Mouse (Mus musculus) right cerebral cortex, postnatal 4 days (tissue): ENCODE measurements around the gene Vmn1r225.
"Not testable (repeated sequence)": the region's sequence is repeated elsewhere in the genome, so short reads cannot be mapped to it uniquely, and the experiment has no call there.

ENCODE experiments used
- DNase-seq: peaks from one replicate; pipeline ENCODE4 v3.0.0-alpha.2; 2022

The Vmn1r225 gene

GRCm38 (mm10) chr17:20497858-20498257, at the start of gene Vmn1r225:
TSS of gene Vmn1r225 (plus strand) at chr17:20498158.
- DNase-seq, result no peak

GRCm38 (mm10) chr17:20473311-20473710, 24.6 kb upstream of the Vmn1r225 start:
- no peak for DNase-seq

GRCm38 (mm10) chr17:20481231-20481630, 16.7 kb upstream of the Vmn1r225 start, which contains the start of gene Vmn2r108:
TSS of gene Vmn2r108 (minus strand) at chr17:20481331.
- no peak for DNase-seq

- DNase-seq, result not testable (repeated sequence)
Measured at GRCm38 (mm10) chr17:20508247-20508646, 10.3 kb downstream of the Vmn1r225 start.
